Mouse (Mus musculus) embryo, embryonic 11.5 days (tissue): Measurements from ENCODE around the gene Maats1.
A peak's percentile ranks its signal among the peaks of the same experiment; 100 is the strongest.

Experiments used
- DNase-seq: peaks from one replicate; pipeline ENCODE4 v3.0.0-alpha.2; 2012; ENCODE audit warnings: low read depth, low spot score

Maats1 gene

GRCm38 (mm10) chr16:38294685-38295348, 47.1 kb downstream of the Maats1 start, which contains the start of gene Nr1i2:
Nr1i2 (minus strand) TSS chr16:38294824.
- DNase-seq, result no peak

- DNase-seq, result no peak
Measured at GRCm38 (mm10) chr16:38290151-38290550, 51.8 kb downstream of the Maats1 start.

- DNase-seq, result no peak
Measured at GRCm38 (mm10) chr16:38288851-38289250, 53.1 kb downstream of the Maats1 start.

- DNase-seq, result no peak
Measured at GRCm38 (mm10) chr16:38287762-38288161, 54.2 kb downstream of the Maats1 start.

- no peak for DNase-seq
Measured at GRCm38 (mm10) chr16:38287357-38287756, 54.6 kb downstream of the Maats1 start.

- DNase-seq, result no peak
Measured at GRCm38 (mm10) chr16:38286541-38286940, 55.4 kb downstream of the Maats1 start.

- no peak for DNase-seq
Measured at GRCm38 (mm10) chr16:38285801-38286200, 56.1 kb downstream of the Maats1 start.

GRCm38 (mm10) chr16:38283300-38283699, 58.6 kb downstream of the Maats1 start:
- DNase-seq, result no peak

- DNase-seq, result no peak
Measured at GRCm38 (mm10) chr16:38282559-38283160, 59.3 kb downstream of the Maats1 start.

GRCm38 (mm10) chr16:38280951-38281350, 61.0 kb downstream of the Maats1 start:
- no peak for DNase-seq

GRCm38 (mm10) chr16:38279794-38280193, 62.1 kb downstream of the Maats1 start:
- DNase-seq, result no peak

- DNase-seq, result no peak
Measured at GRCm38 (mm10) chr16:38274737-38275136, 67.2 kb downstream of the Maats1 start.

- DNase-seq, result no peak
Measured at GRCm38 (mm10) chr16:38272483-38272882, 69.5 kb downstream of the Maats1 start.

GRCm38 (mm10) chr16:38271601-38272000, 70.3 kb downstream of the Maats1 start:
- no peak for DNase-seq

- DNase-seq, result no peak
Measured at GRCm38 (mm10) chr16:38255927-38256326, 86.0 kb downstream of the Maats1 start.

GRCm38 (mm10) chr16:38255107-38255506, 86.8 kb downstream of the Maats1 start:
- no peak for DNase-seq

GRCm38 (mm10) chr16:38254001-38254400, 87.9 kb downstream of the Maats1 start:
- DNase-seq, result no peak

- DNase-seq, result no peak
Measured at GRCm38 (mm10) chr16:38250467-38250866, 91.5 kb downstream of the Maats1 start.

GRCm38 (mm10) chr16:38248331-38248961, 93.5 kb downstream of the Maats1 start:
- DNase-seq, result peak; percentile 9
